ENCODE assay signal across 7 mouse cellular contexts in genomic region chr1:171034201-171034600, GRCm38 (mm10). TPM values are rescaled to one million over a fixed set of nuclear protein-coding genes. Genes with fewer than 3 reads are reported as not detected.
DNase-seq lines count a peak whose midpoint lies in the region; ATAC-seq and TF ChIP-seq lines count a peak whose summit lies in the region.

No protein-coding gene starts in this region.

- no peaks in the 10 kb centered on the region for H3K9me3 ChIP-seq in embryonic facial prominence, embryonic 10.5 days
- H3K9me3 ChIP-seq in hindbrain, embryonic 16.5 days (ENCODE audit: control insufficient read depth, low read length) = no peaks in the 10 kb centered on the region

- peaks cover 65% of the 10 kb centered on the region for H3K27me3 ChIP-seq in embryonic facial prominence, embryonic 10.5 days (replicated peaks; ENCODE audit: low read depth, poor library complexity, severe bottlenecking)
- H3K27me3 ChIP-seq in hindbrain, embryonic 16.5 days (replicated peaks; ENCODE audit: control insufficient read depth, insufficient read depth, low read length) = no peaks in the 10 kb centered on the region; the same call in none of the 2 replicates

- WGBS in lung, adult 2 months = 17% methylated on average over 11 of the region's 11 CpGs
- WGBS in embryonic facial prominence, embryonic 10.5 days = 7% methylated on average over 11 of the region's 11 CpGs
- 5% methylated on average over 11 of the region's 11 CpGs for whole genome bisulfite sequencing in hindbrain, embryonic 16.5 days

- no peak overlapping the region for H3K27ac ChIP-seq in embryonic facial prominence, embryonic 10.5 days (replicated peaks)
- H3K27ac ChIP-seq in hindbrain, embryonic 16.5 days (ENCODE audit: low read depth, low read length) = no peak overlapping the region

- H3K9ac ChIP-seq in hindbrain, embryonic 16.5 days (ENCODE audit: low read depth, low read length) = peak overlapping the region; percentile 24; the same call in 1 of the 2 replicates

- TF ChIP-seq CTCF in lung, adult 2 months (IDR thresholded peaks at IDR 0.05; ENCODE audit: insufficient read depth, low read length) = no peak

- peaks cover 6% of the 10 kb centered on the region for H3K4me1 ChIP-seq in lung, adult 2 months (ENCODE audit: control insufficient read depth, insufficient read depth, low read length)
- peaks cover 28% of the 10 kb centered on the region for H3K4me1 ChIP-seq in embryonic facial prominence, embryonic 10.5 days
- peaks cover 4% of the 10 kb centered on the region for H3K4me1 ChIP-seq in hindbrain, embryonic 16.5 days (ENCODE audit: control insufficient read depth, insufficient read depth, low read depth, low read length)

- DNase-seq in lung, adult 2 months = no peak
- DNase-seq in lung, postnatal 4 days = no peak
- DNase-seq in embryonic facial prominence, embryonic 10.5 days (ENCODE audit: low spot score) = no peak
- peak; percentile 60 to 62 for DNase-seq in natural killer cell, adult 2 months (ENCODE audit: low spot score in 2 of 2)
- no peak for DNase-seq in spleen, postnatal 36 days (ENCODE audit: low spot score in 2 of 2)
- no peak for DNase-seq in frontal cortex, postnatal 25 days (ENCODE audit: low spot score in 2 of 2)

- no peaks in the 10 kb centered on the region for H3K36me3 ChIP-seq in embryonic facial prominence, embryonic 10.5 days (replicated peaks)
- no peaks in the 10 kb centered on the region for H3K36me3 ChIP-seq in hindbrain, embryonic 16.5 days (ENCODE audit: control insufficient read depth, insufficient read depth, low read length)

- peak overlapping the region; percentile 8 for H3K4me3 ChIP-seq in lung, adult 2 months (replicated peaks; ENCODE audit: extremely low read depth, low read depth, low read length)
- H3K4me3 ChIP-seq in embryonic facial prominence, embryonic 10.5 days = peak overlapping the region; percentile 72
- peak overlapping the region; percentile 51 for H3K4me3 ChIP-seq in hindbrain, embryonic 16.5 days (ENCODE audit: low read length)

- no peak for ATAC-seq in hindbrain, embryonic 16.5 days

- peak overlapping the region; percentile 59 for H3K4me2 ChIP-seq in hindbrain, embryonic 16.5 days (ENCODE audit: low read length)

- TF ChIP-seq POLR2A in lung, adult 2 months (IDR thresholded peaks at IDR 0.05; ENCODE audit: borderline replicate concordance, extremely low read depth, low read depth, low read length) = no peak

RNA-seq across cellular contexts. Expression of gene Fcgr4, which starts 15.5 kb away (rescaled TPM):
- polyA plus RNA-seq in lung, adult 2 months (2012; rRNA removed) = 6.8 and 7.9 TPM in 2 replicates
- 0.31 TPM in 1 of 2 replicates, not detected in the other for polyA plus RNA-seq in embryonic facial prominence, embryonic 10.5 days (2016; fragmentation: Nextera tagmentation; extraction: Ambion mirVana)
- 0.20 and 0.40 TPM in 2 replicates for polyA plus RNA-seq in hindbrain, embryonic 16.5 days (2015; fragmentation: Nextera tagmentation; extraction: Ambion mirVana)

RNA-seq across cellular contexts. Expression of gene Fcgr3, which starts 30.5 kb away (rescaled TPM):
- 19.5 and 23.3 TPM in 2 replicates for polyA plus RNA-seq in lung, adult 2 months (2012; rRNA removed)
- 3.8 and 5.5 TPM in 2 replicates for polyA plus RNA-seq in embryonic facial prominence, embryonic 10.5 days (2016; fragmentation: Nextera tagmentation; extraction: Ambion mirVana)
- polyA plus RNA-seq in hindbrain, embryonic 16.5 days (2015; fragmentation: Nextera tagmentation; extraction: Ambion mirVana) = 9.8 and 11.5 TPM in 2 replicates

RNA-seq across cellular contexts. Expression of gene Fcgr2b, which starts 57.9 kb away (rescaled TPM):
- polyA plus RNA-seq in lung, adult 2 months (2012; rRNA removed) = 16.3 and 16.4 TPM in 2 replicates
- not detected in 2 replicates for polyA plus RNA-seq in embryonic facial prominence, embryonic 10.5 days (2016; fragmentation: Nextera tagmentation; extraction: Ambion mirVana)
- polyA plus RNA-seq in hindbrain, embryonic 16.5 days (2015; fragmentation: Nextera tagmentation; extraction: Ambion mirVana) = 1.6 and 2.3 TPM in 2 replicates

Comparison
In these comparisons a context has a peak if more than half of its experiments do, and no peak if none do; other contexts are left out.
1. DNase-seq: peak in natural killer cell, adult 2 months (2 of 2); none in lung, adult 2 months (single experiment), lung, postnatal 4 days (0 of 2), embryonic facial prominence, embryonic 10.5 days (single experiment), spleen, postnatal 36 days (0 of 2) and frontal cortex, postnatal 25 days (0 of 2).
2. H3K4me3 ChIP-seq: peak in every context shown above with its lines; median percentile 72 in embryonic facial prominence, embryonic 10.5 days; 51 in hindbrain, embryonic 16.5 days; 8 in lung, adult 2 months.